Mouse (Mus musculus): ENCODE data around the gene Lpcat2. TPM values are rescaled to one million over a fixed set of nuclear protein-coding genes. Genes with fewer than 3 reads are reported as not detected.
"Not testable (repeated sequence)": the region's sequence is repeated elsewhere in the genome, so short reads cannot be mapped to it uniquely, and the experiment has no call there.

Gene Lpcat2
- total RNA-seq, 2 experiments from 2014 or later, result 5.5 to 6.9 TPM

GRCm38 (mm10) chr8:92851381-92851780 is 3.8 kb upstream of the Lpcat2 start:
- DNase-seq (ENCODE audit: low spot score in 2 of 2), result no peak

DNA sequence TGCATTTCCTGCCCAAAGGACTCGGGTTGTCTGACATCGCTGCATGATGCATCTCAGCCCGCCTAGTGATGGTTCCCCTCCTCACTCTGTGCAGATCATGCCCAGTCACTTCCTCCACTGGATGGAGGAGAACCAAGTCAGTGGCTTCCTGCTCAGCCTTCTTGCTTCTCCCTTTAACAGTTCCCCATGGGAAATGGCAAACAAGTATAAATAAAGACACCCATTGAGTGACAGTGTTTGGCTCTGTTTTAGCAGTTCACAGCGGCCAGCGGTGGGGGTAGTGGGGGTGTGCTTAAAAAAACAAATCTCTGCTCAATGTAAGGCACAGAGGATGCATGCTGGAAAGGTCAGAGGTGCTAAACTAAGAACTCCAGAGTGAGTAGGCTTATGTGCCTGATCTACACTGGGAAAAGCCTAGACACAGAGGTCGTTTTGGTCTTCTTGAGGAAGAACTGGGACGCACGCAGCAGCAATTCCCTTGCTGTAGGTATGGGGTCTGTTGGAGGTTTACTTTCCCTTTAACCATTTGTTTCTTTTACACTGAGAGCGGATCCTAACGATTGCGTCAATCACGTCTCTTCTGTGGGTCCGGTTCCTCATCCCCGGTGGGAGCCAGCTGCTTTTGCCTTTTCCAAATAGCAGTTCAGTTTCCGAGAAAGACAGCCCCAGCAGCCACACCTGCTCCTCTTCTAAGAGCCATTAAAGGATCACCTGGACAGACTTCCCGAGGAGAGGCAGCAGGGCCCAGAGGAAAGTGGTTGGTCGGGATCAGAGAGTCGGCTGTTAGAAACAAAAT is 1.8 kb upstream of the Lpcat2 start:
- no peak for DNase-seq (ENCODE audit: low spot score in 2 of 2)

- no peak for DNase-seq (ENCODE audit: low spot score in 2 of 2)
These were observed 466 bp upstream of the Lpcat2 start for GRCm38 (mm10) chr8:92854673-92855072.

DNA sequence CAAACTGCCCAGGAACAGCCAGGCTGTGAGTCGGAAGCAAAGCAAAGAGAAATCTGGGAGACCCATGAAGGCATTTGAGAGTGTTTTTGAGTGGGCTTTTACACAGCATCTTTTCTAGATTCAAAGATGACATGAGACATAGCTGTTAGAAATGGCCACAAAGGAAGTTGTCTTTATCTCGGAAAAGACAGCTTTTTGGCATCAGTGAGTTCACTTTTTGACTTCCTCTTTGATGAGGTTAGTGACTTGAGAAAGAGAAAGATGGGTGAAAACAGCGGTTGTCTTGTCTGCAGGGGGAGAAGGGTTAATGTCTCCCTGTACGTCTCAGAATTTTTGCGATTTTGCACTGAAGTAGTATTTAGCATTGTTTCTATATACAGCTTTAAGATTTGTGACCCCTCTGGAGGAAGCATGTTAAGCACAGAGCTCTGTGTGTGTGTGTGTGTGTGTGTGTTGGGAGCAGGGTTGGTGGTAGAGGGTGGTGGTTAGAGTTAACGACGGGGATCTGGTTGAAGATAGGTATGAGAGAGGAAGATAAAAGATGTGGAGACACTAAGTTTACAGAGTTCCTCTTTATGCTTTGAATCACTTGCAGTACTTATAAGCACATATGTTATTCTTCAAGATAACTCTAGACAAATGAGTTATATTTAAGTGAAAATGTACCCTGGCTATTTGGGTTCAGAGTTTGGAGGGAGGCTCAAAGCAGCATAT is 1.3 kb downstream of the Lpcat2 start:
- no peak for DNase-seq (ENCODE audit: low spot score in 2 of 2)

GRCm38 (mm10) chr8:92858475-92859182 is 3.5 kb downstream of the Lpcat2 start:
- no peak for DNase-seq (ENCODE audit: low spot score in 2 of 2)

GRCm38 (mm10) chr8:92861977-92862376 is 6.8 kb downstream of the Lpcat2 start:
- no peak for DNase-seq (ENCODE audit: low spot score in 2 of 2)

- no peak for DNase-seq (ENCODE audit: low spot score in 2 of 2)
These were observed 15.1 kb downstream of the Lpcat2 start for GRCm38 (mm10) chr8:92870281-92870680.

GRCm38 (mm10) chr8:92872063-92872759 is 17.1 kb downstream of the Lpcat2 start:
- DNase-seq (ENCODE audit: low spot score in 2 of 2), result no peak

DNA sequence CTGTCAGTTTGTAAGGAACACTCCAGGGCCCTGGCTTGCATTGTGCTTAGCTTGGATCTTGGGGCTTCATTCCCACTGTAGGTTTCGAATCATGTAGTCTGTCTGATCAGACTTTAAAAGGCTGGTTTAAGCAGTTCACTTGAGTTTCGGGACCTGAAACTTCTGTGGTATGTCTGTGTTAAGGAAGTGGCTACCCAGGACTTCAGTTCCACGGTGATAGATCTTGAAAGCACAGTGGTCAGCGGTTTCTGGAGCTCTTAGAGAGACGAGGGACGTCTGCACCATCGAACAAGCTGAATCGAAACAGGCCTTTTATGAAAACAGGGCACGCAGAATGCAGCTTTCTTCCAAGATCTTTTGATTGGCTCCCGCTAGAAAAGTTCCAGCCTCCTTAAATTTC is 20.7 kb downstream of the Lpcat2 start:
- no peak for DNase-seq (ENCODE audit: low spot score in 2 of 2)

- DNase-seq (ENCODE audit: low spot score in 2 of 2), result no peak
These were observed 26.1 kb downstream of the Lpcat2 start for GRCm38 (mm10) chr8:92881247-92881646.

DNA sequence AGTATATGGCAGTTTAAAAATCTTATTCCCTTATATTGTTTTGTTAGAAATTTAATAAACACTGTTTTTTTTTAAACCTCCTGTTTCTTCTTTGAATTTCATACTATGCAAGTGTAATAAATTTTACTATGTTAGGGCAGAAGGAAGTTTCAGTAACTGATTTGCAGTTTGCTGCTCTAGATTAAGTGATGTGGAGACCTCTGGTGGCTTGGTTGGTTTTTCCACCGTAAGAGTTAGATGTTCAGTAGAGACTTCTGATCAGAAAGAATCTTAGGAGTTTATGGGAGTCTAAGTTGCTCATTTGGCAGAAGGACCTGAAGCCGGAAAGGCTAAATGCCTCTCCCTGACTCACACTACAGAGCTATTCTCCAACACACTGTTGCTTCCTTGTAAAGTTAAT is 28.6 kb downstream of the Lpcat2 start:
- no peak for DNase-seq (ENCODE audit: low spot score in 2 of 2)

DNA sequence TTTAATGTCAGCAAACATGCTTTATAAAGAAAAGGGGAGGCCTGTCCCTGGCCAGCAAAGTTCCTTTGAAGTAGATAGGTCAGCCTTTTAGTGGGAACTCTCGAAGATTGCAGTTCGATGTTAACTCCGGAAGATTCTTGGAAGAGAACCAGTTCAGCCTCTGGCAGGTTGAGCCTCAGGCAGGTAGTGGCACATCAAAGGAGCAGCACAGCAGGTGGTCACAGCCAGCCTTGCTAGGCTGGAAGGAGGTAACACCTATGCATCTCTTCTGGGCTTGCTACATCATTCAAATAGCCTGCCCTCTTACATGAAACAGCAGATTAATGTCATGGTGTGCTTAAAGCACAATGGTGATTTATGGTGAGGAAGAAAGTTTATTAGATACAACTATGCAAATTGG is 37.1 kb downstream of the Lpcat2 start:
- DNase-seq (ENCODE audit: low spot score in 2 of 2), result not testable (repeated sequence)

- no peak for DNase-seq (ENCODE audit: low spot score in 2 of 2)
These were observed 38.7 kb downstream of the Lpcat2 start for GRCm38 (mm10) chr8:92893870-92894269.

GRCm38 (mm10) chr8:92895053-92895452 is 39.9 kb downstream of the Lpcat2 start:
- DNase-seq (ENCODE audit: low spot score in 2 of 2), result no peak

DNA sequence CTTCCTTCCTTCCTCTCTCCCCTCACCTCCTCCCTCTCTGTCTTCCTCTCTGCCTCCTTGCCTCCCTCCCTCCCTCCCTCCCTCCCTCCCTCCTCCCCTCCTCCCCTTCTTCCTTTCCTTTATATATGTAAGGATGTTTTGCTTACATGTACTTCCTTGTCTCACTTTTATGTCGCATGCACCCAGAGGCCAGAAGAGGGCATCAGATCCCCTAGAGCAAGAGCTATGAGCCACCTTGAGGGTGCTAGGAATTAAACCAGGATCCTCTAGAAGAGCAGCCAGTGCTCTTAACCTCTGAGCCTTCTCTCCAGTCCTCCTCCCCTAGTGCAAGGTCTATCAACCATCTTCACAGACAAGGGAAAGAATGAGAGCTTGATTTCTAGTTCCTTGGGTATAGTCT is 40.9 kb downstream of the Lpcat2 start:
- no peak for DNase-seq (ENCODE audit: low spot score in 2 of 2)

- no peak for DNase-seq (ENCODE audit: low spot score in 2 of 2)
These were observed 41.5 kb downstream of the Lpcat2 start for GRCm38 (mm10) chr8:92896611-92897010.

- DNase-seq (ENCODE audit: low spot score in 2 of 2), result no peak
These were observed 42.7 kb downstream of the Lpcat2 start for GRCm38 (mm10) chr8:92897794-92898193.

DNA sequence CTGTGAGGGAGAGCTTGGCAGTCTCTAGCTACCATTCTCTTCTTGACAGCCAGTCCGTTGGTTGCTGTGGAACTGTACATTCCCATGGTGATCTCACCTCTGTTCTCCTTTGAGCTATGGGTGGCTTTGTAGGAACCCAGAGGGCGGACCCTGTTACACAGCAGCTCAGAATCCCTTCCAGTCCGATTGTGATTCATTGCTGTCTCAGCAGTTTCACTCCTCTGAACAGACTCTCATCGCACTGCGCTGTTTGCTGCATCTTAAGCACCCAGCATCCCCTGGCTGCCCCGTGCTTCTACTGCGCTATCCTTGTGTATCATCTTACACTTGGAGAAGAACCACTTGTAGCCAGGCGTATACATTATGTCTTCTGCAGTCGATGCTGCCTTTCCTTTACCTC is 44.5 kb downstream of the Lpcat2 start:
- DNase-seq (ENCODE audit: low spot score in 2 of 2), result no peak

DNA sequence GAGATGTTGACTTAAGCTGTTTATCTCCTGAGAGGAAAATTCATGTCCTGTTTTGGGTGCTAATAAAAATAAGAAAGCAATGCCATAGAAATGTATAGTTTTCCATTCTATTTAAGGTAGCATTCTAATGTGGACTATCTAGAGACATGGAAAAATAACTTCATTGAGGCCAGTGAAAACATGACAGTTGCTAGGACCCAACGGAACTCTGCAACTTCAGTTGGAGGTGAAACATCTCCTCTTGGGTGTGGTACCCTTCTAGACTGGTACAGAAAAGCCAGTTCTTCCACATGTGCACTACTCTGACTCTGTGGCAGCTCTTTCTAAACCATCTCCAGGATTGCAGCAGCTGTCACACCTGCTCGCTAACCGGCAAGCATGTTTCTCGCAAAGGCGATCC is 46.0 kb downstream of the Lpcat2 start, which contains the start of gene Capns2:
Gene Capns2 (plus strand): TSS at position 301 of the 400 bp plus-strand sequence.
- DNase-seq (ENCODE audit: low spot score in 2 of 2), result no peak

DNA sequence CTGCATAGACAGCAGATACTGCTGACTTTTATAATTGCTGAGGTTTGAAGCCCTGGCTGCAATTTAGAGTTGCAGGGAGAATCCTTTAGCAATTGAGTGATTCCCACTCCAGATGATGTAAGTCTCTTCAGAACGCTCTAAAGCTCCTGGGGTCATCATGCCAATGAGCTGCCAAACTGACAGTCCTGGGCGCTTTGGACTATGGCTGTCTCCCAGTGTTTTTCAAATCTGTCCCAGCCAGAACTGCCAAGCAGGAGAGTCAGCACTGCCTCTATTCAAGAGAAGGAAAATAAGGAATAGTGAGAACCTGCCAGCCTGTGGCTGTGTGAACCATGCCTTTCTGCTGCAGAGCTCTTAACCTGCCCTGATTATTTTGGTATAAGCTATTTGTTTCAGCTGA is 47.8 kb downstream of the Lpcat2 start:
- no peak for DNase-seq (ENCODE audit: low spot score in 2 of 2)

DNA sequence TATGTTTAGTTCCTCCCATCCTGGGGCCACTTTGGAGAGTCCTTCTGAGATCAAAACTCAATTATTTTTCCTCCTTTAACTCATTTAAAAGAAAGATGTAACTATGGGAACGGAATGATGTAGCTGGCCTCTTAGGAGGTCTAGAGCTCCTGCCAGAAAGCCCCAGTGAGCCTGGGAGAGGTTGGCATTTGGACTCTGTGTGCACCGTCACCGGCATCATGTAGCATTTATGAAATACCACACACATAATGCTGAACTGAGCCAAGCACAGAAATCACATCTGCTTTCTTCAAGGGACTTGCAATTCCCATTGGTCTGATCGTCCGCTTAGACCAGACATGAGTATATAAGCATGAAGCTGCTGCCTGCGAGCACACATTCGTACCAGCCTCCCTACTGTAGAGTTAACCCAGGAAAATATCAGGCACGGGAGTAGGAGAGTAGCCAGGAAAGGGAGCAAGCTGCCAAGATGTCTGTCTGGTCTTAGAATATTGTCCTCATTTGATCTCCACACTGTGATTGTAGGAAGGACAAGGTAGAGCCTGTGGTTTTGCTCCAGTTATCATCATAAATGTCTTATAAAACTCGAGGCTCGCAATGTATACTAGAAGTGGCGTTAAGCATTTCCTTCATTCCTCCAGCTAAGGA is 48.5 kb downstream of the Lpcat2 start:
- DNase-seq (ENCODE audit: low spot score in 2 of 2), result no peak

All from adrenal gland, postnatal 4 days (tissue).